Mouse (Mus musculus): ENCODE results near the gene Wwox.

DNA sequence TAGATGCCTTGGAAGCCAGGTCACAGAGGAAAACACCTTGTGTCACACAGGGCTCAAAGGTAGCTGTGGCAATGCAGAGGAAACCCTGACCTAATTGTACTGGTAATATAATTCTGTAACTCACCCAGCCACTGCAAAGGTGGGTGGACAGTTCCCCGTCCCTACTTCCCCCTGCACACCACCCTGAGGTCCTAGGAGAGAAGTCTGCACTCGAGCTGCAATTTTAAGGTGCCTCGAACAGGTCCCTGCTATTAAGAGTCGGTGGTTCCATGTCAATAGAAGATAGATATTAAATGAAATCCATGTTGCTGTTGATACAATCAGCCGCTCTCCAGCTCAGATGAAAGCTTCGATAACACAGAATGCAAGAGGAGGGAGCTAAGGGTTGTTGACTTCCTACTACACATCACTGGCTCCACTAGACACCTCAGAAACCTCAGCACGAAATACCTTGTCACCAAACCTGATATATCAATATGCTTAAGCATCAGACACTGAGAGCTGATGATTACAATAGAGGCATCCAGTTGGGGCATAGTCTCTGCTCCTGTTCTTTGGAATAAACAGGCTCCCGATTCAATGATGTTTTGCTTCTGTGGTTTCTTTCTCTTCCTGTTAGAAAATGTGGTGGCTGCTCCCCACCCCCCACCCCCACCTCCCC is 441.1 kb downstream of the Wwox start:
- no peak for TF ChIP-seq POLR2A (IDR thresholded peaks at IDR 0.05; ENCODE audit: borderline replicate concordance, low read depth, low read length)
- no peak for TF ChIP-seq CTCF (IDR thresholded peaks at IDR 0.05; ENCODE audit: low read depth, low read length)
